Mouse (Mus musculus): Measurements from ENCODE around the gene Gpc5.

Gene Gpc5

GRCm38 (mm10) chr14:115869127-115869526, 777.1 kb downstream of the Gpc5 start:
- peak; percentile 86 for DNase-seq

GRCm38 (mm10) chr14:115976062-115976461, 884.0 kb downstream of the Gpc5 start:
- DNase-seq = no peak

GRCm38 (mm10) chr14:115979233-115979632, 887.2 kb downstream of the Gpc5 start:
- no peak for DNase-seq

GRCm38 (mm10) chr14:115990764-115991163, 898.7 kb downstream of the Gpc5 start:
- DNase-seq = no peak

- peak; percentile 7 for DNase-seq
Measured at GRCm38 (mm10) chr14:115993520-115994106, 901.6 kb downstream of the Gpc5 start.

GRCm38 (mm10) chr14:115998931-115999330, 906.9 kb downstream of the Gpc5 start:
- DNase-seq = no peak

- no peak for DNase-seq
Measured at GRCm38 (mm10) chr14:116087010-116087409, 995.0 kb downstream of the Gpc5 start.

GRCm38 (mm10) chr14:116127943-116128342, 1035.9 kb downstream of the Gpc5 start:
- no peak for DNase-seq

GRCm38 (mm10) chr14:116137330-116137729, 1045.3 kb downstream of the Gpc5 start:
- DNase-seq = no peak

- DNase-seq = no peak
Measured at GRCm38 (mm10) chr14:116137772-116138171, 1045.8 kb downstream of the Gpc5 start.

- DNase-seq = no peak
Measured at GRCm38 (mm10) chr14:116162586-116162985, 1070.6 kb downstream of the Gpc5 start.

- DNase-seq = no peak
Measured at GRCm38 (mm10) chr14:116167401-116167800, 1075.4 kb downstream of the Gpc5 start.

GRCm38 (mm10) chr14:116169129-116169528, 1077.1 kb downstream of the Gpc5 start:
- DNase-seq = no peak

- DNase-seq = no peak
Measured at GRCm38 (mm10) chr14:116186981-116187380, 1095.0 kb downstream of the Gpc5 start.

- peak; percentile 45 for DNase-seq
Measured at GRCm38 (mm10) chr14:116206977-116207376, 1115.0 kb downstream of the Gpc5 start.

- no peak for DNase-seq
Measured at GRCm38 (mm10) chr14:116208581-116208980, 1116.6 kb downstream of the Gpc5 start.

GRCm38 (mm10) chr14:116209045-116209444, 1117.0 kb downstream of the Gpc5 start:
- no peak for DNase-seq

- DNase-seq = no peak
Measured at GRCm38 (mm10) chr14:116210304-116210703, 1118.3 kb downstream of the Gpc5 start.

- DNase-seq = no peak
Measured at GRCm38 (mm10) chr14:116212029-116212428, 1120.0 kb downstream of the Gpc5 start.

GRCm38 (mm10) chr14:116258126-116258525, 1166.1 kb downstream of the Gpc5 start:
- DNase-seq = no peak

- no peak for DNase-seq
Measured at GRCm38 (mm10) chr14:116308541-116308940, 1216.5 kb downstream of the Gpc5 start.

GRCm38 (mm10) chr14:116317491-116317890, 1225.5 kb downstream of the Gpc5 start:
- peak; percentile 39 for DNase-seq

GRCm38 (mm10) chr14:116336182-116336581, 1244.2 kb downstream of the Gpc5 start:
- no peak for DNase-seq

- DNase-seq = no peak
Measured at GRCm38 (mm10) chr14:116338395-116338794, 1246.4 kb downstream of the Gpc5 start.

- DNase-seq = no peak
Measured at GRCm38 (mm10) chr14:116348560-116348959, 1256.5 kb downstream of the Gpc5 start.
